Mouse (Mus musculus): ENCODE measurements around the gene Tmem213. TPM values are rescaled to one million over a fixed set of nuclear protein-coding genes. Genes with fewer than 3 reads are reported as not detected.
A peak's percentile ranks its signal among the peaks of the same experiment; 100 is the strongest.

The Tmem213 gene
- total RNA-seq (2014; fragmentation: Nextera tagmentation) (not detected in 2 replicates), total RNA-seq (2017) (not detected in 2 replicates), polyA plus RNA-seq (2012) (not detected in 2 replicates)

- DNase-seq (ENCODE audit: low spot score) (no peak), ATAC-seq (ENCODE audit: extremely low read depth, insufficient number of reproducible peaks, low FRiP score, poor library complexity, severe bottlenecking) (no peak)
- Histone ChIP-seq H3K36me3 (replicated peaks) (no peaks in the 10 kb centered on the region), H3K4me1 (ENCODE audit: insufficient read depth, low read depth, low read length) (no peaks in the 10 kb centered on the region), H3K9me3 (replicated peaks) (no peaks in the 10 kb centered on the region), H3K4me3 (ENCODE audit: low read depth, low read length) (no peak within 1 kb of the TSS), H3K27me3 (ENCODE audit: insufficient read depth, low read length) (peaks cover 17% of the 10 kb centered on the region)
- TF ChIP-seq GATA2 (IDR thresholded peaks at IDR 0.05; ENCODE audit: borderline replicate concordance, low read depth, low read length) (no peak), POLR2AphosphoS5 (IDR thresholded peaks at IDR 0.05; ENCODE audit: insufficient replicate concordance, low read depth, low read length) (no peak), TAL1 (conservative IDR thresholded peaks at IDR 0.05; ENCODE audit: low read depth, low read length) (no peak), CTCF (IDR thresholded peaks at IDR 0.05; ENCODE audit: low read depth, low read length) (no peak), GATA1 (IDR thresholded peaks at IDR 0.05; ENCODE audit: borderline replicate concordance, low read length) (no peak)
These were observed at the start of gene Tmem213 for GRCm38 (mm10) chr6:38109160-38109795. Gene Tmem213, plus strand, starts transcription at chr6:38109255.

GRCm38 (mm10) chr6:38064621-38065020 is 44.4 kb upstream of the Tmem213 start:
- Histone ChIP-seq H3K27me3 (ENCODE audit: insufficient read depth, low read length) (no peaks in the 10 kb centered on the region), H3K4me3 (ENCODE audit: low read depth, low read length) (no peak overlapping the region), H3K36me3 (replicated peaks) (no peaks in the 10 kb centered on the region), H3K9me3 (replicated peaks) (peaks cover 9% of the 10 kb centered on the region), H3K4me1 (ENCODE audit: insufficient read depth, low read depth, low read length) (no peaks in the 10 kb centered on the region)
- ATAC-seq (ENCODE audit: extremely low read depth, insufficient number of reproducible peaks, low FRiP score, poor library complexity, severe bottlenecking) (no peak), DNase-seq (ENCODE audit: low spot score) (no peak)
- TF ChIP-seq POLR2AphosphoS5 (IDR thresholded peaks at IDR 0.05; ENCODE audit: insufficient replicate concordance, low read depth, low read length), result no peak
- no peak for TF ChIP-seq GATA1 (IDR thresholded peaks at IDR 0.05; ENCODE audit: borderline replicate concordance, low read length)
- no peak for TF ChIP-seq CTCF (IDR thresholded peaks at IDR 0.05; ENCODE audit: low read depth, low read length)
- no peak for TF ChIP-seq TAL1 (conservative IDR thresholded peaks at IDR 0.05; ENCODE audit: low read depth, low read length)
- TF ChIP-seq GATA2 (IDR thresholded peaks at IDR 0.05; ENCODE audit: borderline replicate concordance, low read depth, low read length), result no peak

GRCm38 (mm10) chr6:38065122-38065500 is 43.9 kb upstream of the Tmem213 start:
- Histone ChIP-seq H3K4me1 (ENCODE audit: insufficient read depth, low read depth, low read length) (no peaks in the 10 kb centered on the region), H3K4me3 (ENCODE audit: low read depth, low read length) (no peak overlapping the region), H3K27me3 (ENCODE audit: insufficient read depth, low read length) (no peaks in the 10 kb centered on the region), H3K9me3 (replicated peaks) (peaks cover 9% of the 10 kb centered on the region), H3K36me3 (replicated peaks) (no peaks in the 10 kb centered on the region)
- DNase-seq (ENCODE audit: low spot score) (no peak), ATAC-seq (ENCODE audit: extremely low read depth, insufficient number of reproducible peaks, low FRiP score, poor library complexity, severe bottlenecking) (no peak)
- no peak for TF ChIP-seq GATA2 (IDR thresholded peaks at IDR 0.05; ENCODE audit: borderline replicate concordance, low read depth, low read length)
- no peak for TF ChIP-seq GATA1 (IDR thresholded peaks at IDR 0.05; ENCODE audit: borderline replicate concordance, low read length)
- no peak for TF ChIP-seq TAL1 (conservative IDR thresholded peaks at IDR 0.05; ENCODE audit: low read depth, low read length)
- no peak for TF ChIP-seq POLR2AphosphoS5 (IDR thresholded peaks at IDR 0.05; ENCODE audit: insufficient replicate concordance, low read depth, low read length)
- no peak for TF ChIP-seq CTCF (IDR thresholded peaks at IDR 0.05; ENCODE audit: low read depth, low read length)

GRCm38 (mm10) chr6:38065501-38066122 is 43.4 kb upstream of the Tmem213 start:
- peaks cover 9% of the 10 kb centered on the region for H3K9me3 ChIP-seq (replicated peaks)
- no peaks in the 10 kb centered on the region for H3K4me1 ChIP-seq (ENCODE audit: insufficient read depth, low read depth, low read length)
- no peaks in the 10 kb centered on the region for H3K27me3 ChIP-seq (ENCODE audit: insufficient read depth, low read length)
- H3K4me3 ChIP-seq (ENCODE audit: low read depth, low read length), result no peak overlapping the region
- H3K36me3 ChIP-seq (replicated peaks), result no peaks in the 10 kb centered on the region
- ATAC-seq (ENCODE audit: extremely low read depth, insufficient number of reproducible peaks, low FRiP score, poor library complexity, severe bottlenecking) (no peak), DNase-seq (ENCODE audit: low spot score) (no peak)
- TF ChIP-seq POLR2AphosphoS5 (IDR thresholded peaks at IDR 0.05; ENCODE audit: insufficient replicate concordance, low read depth, low read length) (no peak), TAL1 (conservative IDR thresholded peaks at IDR 0.05; ENCODE audit: low read depth, low read length) (no peak), CTCF (IDR thresholded peaks at IDR 0.05; ENCODE audit: low read depth, low read length) (no peak), GATA2 (IDR thresholded peaks at IDR 0.05; ENCODE audit: borderline replicate concordance, low read depth, low read length) (no peak), GATA1 (IDR thresholded peaks at IDR 0.05; ENCODE audit: borderline replicate concordance, low read length) (no peak)

- no peaks in the 10 kb centered on the region for H3K27me3 ChIP-seq (ENCODE audit: insufficient read depth, low read length)
- TF ChIP-seq TAL1 (conservative IDR thresholded peaks at IDR 0.05; ENCODE audit: low read depth, low read length), result no peak
- no peak for TF ChIP-seq CTCF (IDR thresholded peaks at IDR 0.05; ENCODE audit: low read depth, low read length)
- no peak for TF ChIP-seq GATA2 (IDR thresholded peaks at IDR 0.05; ENCODE audit: borderline replicate concordance, low read depth, low read length)
- TF ChIP-seq GATA1 (IDR thresholded peaks at IDR 0.05; ENCODE audit: borderline replicate concordance, low read length), result no peak
- no peak for TF ChIP-seq POLR2AphosphoS5 (IDR thresholded peaks at IDR 0.05; ENCODE audit: insufficient replicate concordance, low read depth, low read length)
- H3K4me3 ChIP-seq (ENCODE audit: low read depth, low read length), result no peak overlapping the region
- H3K36me3 ChIP-seq (replicated peaks), result no peaks in the 10 kb centered on the region
- H3K4me1 ChIP-seq (ENCODE audit: insufficient read depth, low read depth, low read length), result no peaks in the 10 kb centered on the region
- ATAC-seq (ENCODE audit: extremely low read depth, insufficient number of reproducible peaks, low FRiP score, poor library complexity, severe bottlenecking), result no peak
- peaks cover 9% of the 10 kb centered on the region for H3K9me3 ChIP-seq (replicated peaks)
- DNase-seq (ENCODE audit: low spot score), result peak; percentile 15
These were observed 42.8 kb upstream of the Tmem213 start for GRCm38 (mm10) chr6:38066215-38066614.

GRCm38 (mm10) chr6:38071256-38071655 is 37.8 kb upstream of the Tmem213 start:
- no peaks in the 10 kb centered on the region for H3K27me3 ChIP-seq (ENCODE audit: insufficient read depth, low read length)
- no peak overlapping the region for H3K4me3 ChIP-seq (ENCODE audit: low read depth, low read length)
- no peaks in the 10 kb centered on the region for H3K4me1 ChIP-seq (ENCODE audit: insufficient read depth, low read depth, low read length)
- DNase-seq (ENCODE audit: low spot score) (no peak), ATAC-seq (ENCODE audit: extremely low read depth, insufficient number of reproducible peaks, low FRiP score, poor library complexity, severe bottlenecking) (no peak)
- no peaks in the 10 kb centered on the region for H3K36me3 ChIP-seq (replicated peaks)
- H3K9me3 ChIP-seq (replicated peaks), result no peaks in the 10 kb centered on the region
- no peak for TF ChIP-seq GATA2 (IDR thresholded peaks at IDR 0.05; ENCODE audit: borderline replicate concordance, low read depth, low read length)
- TF ChIP-seq POLR2AphosphoS5 (IDR thresholded peaks at IDR 0.05; ENCODE audit: insufficient replicate concordance, low read depth, low read length), result no peak
- no peak for TF ChIP-seq TAL1 (conservative IDR thresholded peaks at IDR 0.05; ENCODE audit: low read depth, low read length)
- TF ChIP-seq GATA1 (IDR thresholded peaks at IDR 0.05; ENCODE audit: borderline replicate concordance, low read length), result no peak
- TF ChIP-seq CTCF (IDR thresholded peaks at IDR 0.05; ENCODE audit: low read depth, low read length), result no peak
